ENCODE assay signal across 23 mouse cellular contexts in genomic region chr10:94151488-94151887, GRCm38 (mm10). TPM values are rescaled to one million over a fixed set of nuclear protein-coding genes. Genes with fewer than 3 reads are reported as not detected.
DNase-seq lines count a peak whose midpoint lies in the region; ATAC-seq and TF ChIP-seq lines count a peak whose summit lies in the region.
"Had no signal": no experiment of that assay in that cellular context is flagged by ENCODE, and none has a peak within 500 bp of the region (broad histone marks: within the 10 kb centered on the region; RNA-seq: fewer than 3 reads in every experiment).

No protein-coding gene starts in this region.

- H3K36me3 ChIP-seq in hindbrain, embryonic 13.5 days, result no peaks in the 10 kb centered on the region
- no peaks in the 10 kb centered on the region for H3K36me3 ChIP-seq in hindbrain, embryonic 16.5 days (ENCODE audit: control insufficient read depth, insufficient read depth, low read length)
- peaks cover 6% of the 10 kb centered on the region for H3K36me3 ChIP-seq in liver, adult 2 months (ENCODE audit: control insufficient read depth, insufficient read depth, low read length)
- H3K36me3 ChIP-seq in liver, embryonic 11.5 days (ENCODE audit: control insufficient read depth, insufficient read depth, low read length), result peaks cover 7% of the 10 kb centered on the region; the same call in 1 of the 2 replicates
- no peaks in the 10 kb centered on the region for H3K36me3 ChIP-seq in ES-Bruce4 (ENCODE audit: control insufficient read depth, insufficient read depth, low read length, poor library complexity, severe bottlenecking)
- peaks cover 4% of the 10 kb centered on the region; the same call in 1 of the 2 replicates for H3K36me3 ChIP-seq in embryonic facial prominence, embryonic 15.5 days
- H3K36me3 ChIP-seq: forebrain, embryonic 15.5 days; midbrain, embryonic 12.5 days had no signal

- H3K4me3 ChIP-seq in hindbrain, embryonic 13.5 days, result no peak overlapping the region
- no peak overlapping the region for H3K4me3 ChIP-seq in hindbrain, embryonic 16.5 days (ENCODE audit: low read length)
- no peak overlapping the region for H3K4me3 ChIP-seq in liver, adult 2 months (ENCODE audit: insufficient read depth, low read depth, low read length)
- H3K4me3 ChIP-seq in liver, embryonic 11.5 days (ENCODE audit: low read depth, low read length), result no peak overlapping the region
- no peak overlapping the region for H3K4me3 ChIP-seq in ES-Bruce4 (ENCODE audit: low read depth, low read length)
- no peak overlapping the region for H3K4me3 ChIP-seq in embryonic facial prominence, embryonic 15.5 days (replicated peaks)
- H3K4me3 ChIP-seq: embryonic facial prominence, embryonic 12.5 days; forebrain, embryonic 15.5 days; heart, embryonic 10.5 days; liver, embryonic 13.5 days; midbrain, embryonic 12.5 days had no signal

- DNase-seq in liver, adult 2 months (ENCODE audit: extremely low read depth, low read depth, low spot score), result no peak
- DNase-seq in liver, embryonic 11.5 days (ENCODE audit: low spot score), result no peak
- DNase-seq in right cerebral cortex, adult 18-20 months, result no peak
- DNase-seq in adrenal gland, adult 2 months, result no peak
- DNase-seq: adrenal gland, adult 8-10 months; cerebellum, adult 11-12 months; cerebellum, postnatal 10 days; gastrocnemius, postnatal 10 days; kidney, adult 8-10 months; layer of hippocampus, postnatal 36 days; liver, embryonic 13.5 days; spleen, adult 18-20 months; thymus, postnatal 4 days had no signal

- TF ChIP-seq POLR2A in liver, adult 2 months (IDR thresholded peaks at IDR 0.05; ENCODE audit: extremely low read depth, insufficient read depth, low read length), result no peak
- no peak for TF ChIP-seq POLR2A in ES-Bruce4 (IDR thresholded peaks at IDR 0.05; ENCODE audit: insufficient read depth, low read length)

- H3K79me2 ChIP-seq in liver, adult 2 months (ENCODE audit: control insufficient read depth, insufficient read depth, low read length), result peaks cover 33% of the 10 kb centered on the region; the same call in 1 of the 2 replicates

- H3K4me2 ChIP-seq in hindbrain, embryonic 13.5 days, result no peak overlapping the region
- H3K4me2 ChIP-seq in hindbrain, embryonic 16.5 days (ENCODE audit: low read length), result no peak overlapping the region
- no peak overlapping the region for H3K4me2 ChIP-seq in liver, embryonic 11.5 days
- no peak overlapping the region for H3K4me2 ChIP-seq in embryonic facial prominence, embryonic 15.5 days (replicated peaks)
- H3K4me2 ChIP-seq: embryonic facial prominence, embryonic 12.5 days; forebrain, embryonic 15.5 days; liver, embryonic 13.5 days; midbrain, embryonic 12.5 days had no signal

- no peaks in the 10 kb centered on the region for H3K27me3 ChIP-seq in hindbrain, embryonic 13.5 days
- H3K27me3 ChIP-seq in hindbrain, embryonic 16.5 days (replicated peaks; ENCODE audit: control insufficient read depth, insufficient read depth, low read length), result no peaks in the 10 kb centered on the region
- no peaks in the 10 kb centered on the region for H3K27me3 ChIP-seq in liver, adult 2 months (ENCODE audit: control insufficient read depth, insufficient read depth, low read length)
- no peaks in the 10 kb centered on the region for H3K27me3 ChIP-seq in liver, embryonic 11.5 days (replicated peaks; ENCODE audit: control insufficient read depth, insufficient read depth, low read length)
- no peaks in the 10 kb centered on the region for H3K27me3 ChIP-seq in ES-Bruce4 (ENCODE audit: control insufficient read depth, insufficient read depth, low read length, poor library complexity, severe bottlenecking)
- H3K27me3 ChIP-seq in embryonic facial prominence, embryonic 15.5 days, result no peaks in the 10 kb centered on the region
- H3K27me3 ChIP-seq: embryonic facial prominence, embryonic 12.5 days; forebrain, embryonic 15.5 days; liver, embryonic 13.5 days; midbrain, embryonic 12.5 days; Patski had no signal

- no peaks in the 10 kb centered on the region for H3K9me3 ChIP-seq in hindbrain, embryonic 13.5 days
- no peaks in the 10 kb centered on the region for H3K9me3 ChIP-seq in hindbrain, embryonic 16.5 days (ENCODE audit: control insufficient read depth, low read length)
- H3K9me3 ChIP-seq in liver, embryonic 11.5 days (ENCODE audit: control insufficient read depth, low read length), result no peaks in the 10 kb centered on the region
- no peaks in the 10 kb centered on the region for H3K9me3 ChIP-seq in ES-Bruce4 (replicated peaks; ENCODE audit: control insufficient read depth, insufficient read depth, low read length, poor library complexity, severe bottlenecking)
- H3K9me3 ChIP-seq in embryonic facial prominence, embryonic 15.5 days (replicated peaks), result no peaks in the 10 kb centered on the region
- H3K9me3 ChIP-seq: embryonic facial prominence, embryonic 12.5 days; forebrain, embryonic 15.5 days; heart, embryonic 10.5 days; liver, embryonic 13.5 days; midbrain, embryonic 12.5 days had no signal

- TF ChIP-seq EP300 in ES-Bruce4 (IDR thresholded peaks at IDR 0.05; ENCODE audit: insufficient read depth, low read depth, low read length), result no peak

- 82% methylated on average over 4 of the region's 4 CpGs for WGBS in hindbrain, embryonic 13.5 days
- 83% methylated on average over 4 of the region's 4 CpGs for WGBS in hindbrain, embryonic 16.5 days
- WGBS in liver, adult 2 months, result 75% methylated on average over 4 of the region's 4 CpGs
- 73% methylated on average over 4 of the region's 4 CpGs for WGBS in liver, embryonic 11.5 days
- WGBS in embryonic facial prominence, embryonic 15.5 days, result 44% methylated on average over 4 of the region's 4 CpGs

- H3K4me1 ChIP-seq in hindbrain, embryonic 13.5 days (replicated peaks), result peaks cover 27% of the 10 kb centered on the region
- H3K4me1 ChIP-seq in hindbrain, embryonic 16.5 days (ENCODE audit: control insufficient read depth, insufficient read depth, low read depth, low read length), result peaks cover 12% of the 10 kb centered on the region
- H3K4me1 ChIP-seq in liver, adult 2 months (ENCODE audit: control insufficient read depth, insufficient read depth, low read length), result peaks cover 18% of the 10 kb centered on the region
- H3K4me1 ChIP-seq in liver, embryonic 11.5 days (replicated peaks; ENCODE audit: control insufficient read depth, insufficient read depth, low read length), result peaks cover 7% of the 10 kb centered on the region
- H3K4me1 ChIP-seq in ES-Bruce4 (ENCODE audit: control insufficient read depth, insufficient read depth, low read length), result peaks cover 2% of the 10 kb centered on the region
- H3K4me1 ChIP-seq in embryonic facial prominence, embryonic 15.5 days, result peaks cover 17% of the 10 kb centered on the region

- no peak for TF ChIP-seq CTCF in liver, adult 2 months (IDR thresholded peaks at IDR 0.05; ENCODE audit: low read depth, low read length)
- TF ChIP-seq CTCF in ES-Bruce4 (IDR thresholded peaks at IDR 0.05; ENCODE audit: low read depth, low read length), result no peak

- 0 out of 2 replicates have a peak overlapping the region, but pooled peaks have one; percentile 8 for H3K9ac ChIP-seq in hindbrain, embryonic 13.5 days
- H3K9ac ChIP-seq in hindbrain, embryonic 16.5 days (ENCODE audit: low read depth, low read length), result no peak overlapping the region
- no peak overlapping the region for H3K9ac ChIP-seq in liver, adult 2 months (ENCODE audit: low read depth, low read length)
- no peak overlapping the region for H3K9ac ChIP-seq in liver, embryonic 11.5 days (ENCODE audit: low read depth, low read length)
- no peak overlapping the region for H3K9ac ChIP-seq in ES-Bruce4 (ENCODE audit: low read depth, poor library complexity, severe bottlenecking)
- no peak overlapping the region for H3K9ac ChIP-seq in embryonic facial prominence, embryonic 15.5 days
- H3K9ac ChIP-seq: embryonic facial prominence, embryonic 12.5 days; forebrain, embryonic 15.5 days; liver, embryonic 13.5 days; midbrain, embryonic 12.5 days had no signal

- 0 out of 2 replicates have a peak overlapping the region, but pooled peaks have one; percentile 23 for H3K27ac ChIP-seq in hindbrain, embryonic 13.5 days
- H3K27ac ChIP-seq in hindbrain, embryonic 16.5 days (ENCODE audit: low read depth, low read length), result no peak overlapping the region
- H3K27ac ChIP-seq in liver, adult 2 months (replicated peaks; ENCODE audit: insufficient read depth, low read depth, low read length), result peak overlapping the region; percentile 30; the same call in 1 of the 2 replicates
- H3K27ac ChIP-seq in liver, embryonic 11.5 days (ENCODE audit: low read depth, low read length), result no peak overlapping the region
- H3K27ac ChIP-seq in ES-Bruce4 (ENCODE audit: insufficient read depth, low read length), result peak overlapping the region; percentile 55
- H3K27ac ChIP-seq in embryonic facial prominence, embryonic 15.5 days (replicated peaks), result peak overlapping the region; percentile 39; the same call in 1 of the 2 replicates
- H3K27ac ChIP-seq: embryonic facial prominence, embryonic 12.5 days; forebrain, embryonic 15.5 days; heart, embryonic 10.5 days; hindbrain, postnatal 0 days; liver, embryonic 13.5 days; midbrain, embryonic 12.5 days had no signal

- no peak for ATAC-seq in hindbrain, embryonic 13.5 days (ENCODE audit: low FRiP score)
- no peak for ATAC-seq in hindbrain, embryonic 16.5 days
- ATAC-seq in liver, embryonic 11.5 days (replicated peaks; ENCODE audit: low FRiP score), result no peak
- no peak for ATAC-seq in embryonic facial prominence, embryonic 15.5 days (ENCODE audit: insufficient number of reproducible peaks, low FRiP score, low TSS enrichment, low read depth)
- ATAC-seq: forebrain, embryonic 15.5 days; hindbrain, postnatal 0 days; Patski had no signal

RNA-seq across cellular contexts. Expression of gene Nr2c1, which starts 3.7 kb away (rescaled TPM):
- 8.2 and 9.3 TPM in 2 replicates for polyA plus RNA-seq in hindbrain, embryonic 13.5 days (2015; fragmentation: Nextera tagmentation; extraction: Ambion mirVana)
- 6.9 and 7.6 TPM in 2 replicates for polyA plus RNA-seq in hindbrain, embryonic 16.5 days (2015; fragmentation: Nextera tagmentation; extraction: Ambion mirVana)
- total RNA-seq in liver, adult 2 months (2014; rRNA removed), result 6.4 and 8.3 TPM in 2 replicates
- polyA plus RNA-seq in liver, adult 2 months (2012; rRNA removed), result 3.4 and 3.7 TPM in 2 replicates
- polyA plus RNA-seq in liver, embryonic 11.5 days (2014; fragmentation: Nextera tagmentation; extraction: Ambion mirVana), result 6.4 and 7.4 TPM in 2 replicates
- 8.8 and 9.2 TPM in 2 replicates for polyA plus RNA-seq in ES-Bruce4 (2011; ENCODE audit: insufficient read depth, insufficient read length, low read depth, missing spikeins)
- polyA plus RNA-seq in embryonic facial prominence, embryonic 15.5 days (2015; fragmentation: Nextera tagmentation; extraction: Ambion mirVana), result 7.8 and 8.1 TPM in 2 replicates
- 10 to 100 TPM; 11.7 to 13.7 TPM for total RNA-seq in adrenal gland, adult 2 months (2021)
- 2.5 and 2.7 TPM in 2 replicates for polyA plus RNA-seq in adrenal gland, adult 2 months (2012; rRNA removed)

RNA-seq across cellular contexts. Expression of gene Ndufa12, which starts 47.0 kb away (rescaled TPM):
- 339 and 361 TPM in 2 replicates for polyA plus RNA-seq in hindbrain, embryonic 13.5 days (2015; fragmentation: Nextera tagmentation; extraction: Ambion mirVana)
- polyA plus RNA-seq in hindbrain, embryonic 16.5 days (2015; fragmentation: Nextera tagmentation; extraction: Ambion mirVana), result 345 and 380 TPM in 2 replicates
- total RNA-seq in liver, adult 2 months (2014; rRNA removed), result 205 and 237 TPM in 2 replicates
- polyA plus RNA-seq in liver, adult 2 months (2012; rRNA removed), result 74.6 and 83.6 TPM in 2 replicates
- polyA plus RNA-seq in liver, embryonic 11.5 days (2014; fragmentation: Nextera tagmentation; extraction: Ambion mirVana), result 419 and 432 TPM in 2 replicates
- 320 and 329 TPM in 2 replicates for polyA plus RNA-seq in ES-Bruce4 (2011; ENCODE audit: insufficient read depth, insufficient read length, low read depth, missing spikeins)
- polyA plus RNA-seq in embryonic facial prominence, embryonic 15.5 days (2015; fragmentation: Nextera tagmentation; extraction: Ambion mirVana), result 271 and 277 TPM in 2 replicates
- 100 to 1,000 TPM; 406 to 525 TPM for total RNA-seq in adrenal gland, adult 2 months (2021)
- 18.2 and 24.4 TPM in 2 replicates for polyA plus RNA-seq in adrenal gland, adult 2 months (2012; rRNA removed)

Comparison
In these comparisons a context has a peak if more than half of its experiments do, and no peak if none do; other contexts are left out.
1. H3K27ac ChIP-seq: peak in hindbrain, embryonic 13.5 days (single experiment), liver, adult 2 months (single experiment), ES-Bruce4 (single experiment) and embryonic facial prominence, embryonic 15.5 days (single experiment); none in hindbrain, embryonic 16.5 days (single experiment) and liver, embryonic 11.5 days (single experiment).